Mouse (Mus musculus) ES-E14 (cell line): ENCODE results near the gene Tmem150b.

Source experiments
- CHD2 ChIP-seq: IDR thresholded peaks from 2 replicates; pipeline ENCODE4 v1.6.1; 2014; ENCODE audit warnings: mild to moderate bottlenecking, low read depth, low read length, inconsistent platforms
- MAFK ChIP-seq: IDR thresholded peaks from 2 replicates; pipeline ENCODE4 v1.6.1; 2014; ENCODE audit warnings: mild to moderate bottlenecking, low read depth, low read length, inconsistent platforms; ENCODE audit not compliant: insufficient read depth
- ZC3H11A ChIP-seq: IDR thresholded peaks from 2 replicates; pipeline ENCODE4 v1.6.1; 2012; ENCODE audit warnings: low read depth, mild to moderate bottlenecking, inconsistent platforms, low read length, borderline replicate concordance

DNA sequence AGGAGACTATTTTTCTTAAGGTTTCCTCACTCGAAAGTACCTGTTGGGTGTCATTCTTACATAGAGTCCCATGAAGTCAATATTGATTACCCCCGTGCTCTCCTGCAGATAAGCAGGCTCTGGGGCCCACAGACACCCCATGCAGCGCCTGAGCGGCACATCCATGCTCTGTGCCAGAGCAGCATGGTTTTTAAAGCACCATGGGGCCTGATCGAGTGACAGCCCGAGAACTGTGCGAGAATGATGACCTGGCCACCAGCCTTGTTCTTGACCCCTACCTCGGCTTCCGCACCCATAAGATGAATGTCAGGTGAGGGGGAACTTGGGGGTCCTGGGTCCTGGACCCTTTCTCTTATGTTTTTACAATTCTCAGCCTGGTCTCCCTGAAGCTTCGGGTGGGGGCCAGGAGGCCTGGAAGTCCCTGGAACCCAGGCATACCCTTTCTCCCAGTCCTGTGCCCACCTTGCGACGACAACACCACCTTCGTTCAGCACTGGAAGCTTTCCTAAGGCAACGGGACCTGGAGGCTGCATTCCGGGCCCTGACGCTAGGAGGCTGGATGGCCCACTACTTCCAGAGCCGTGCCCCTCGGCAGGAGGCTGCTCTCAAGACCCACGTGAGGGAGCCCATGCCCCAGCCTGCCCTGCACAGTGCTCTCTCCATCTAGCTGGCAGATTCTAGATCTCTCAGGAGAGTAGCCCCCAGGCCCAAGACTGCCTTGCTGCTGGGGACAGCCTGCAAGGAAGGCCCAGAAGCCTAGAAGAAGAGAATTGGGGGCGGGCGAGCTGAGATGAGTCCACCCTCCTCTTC, 16.8 kb upstream of the Tmem150b start:
- TF ChIP-seq CHD2 (no peak), MAFK (no peak), ZC3H11A (no peak)
